Comparison of ENCODE assay signal across 8 mouse cellular contexts in the genomic region with DNA sequence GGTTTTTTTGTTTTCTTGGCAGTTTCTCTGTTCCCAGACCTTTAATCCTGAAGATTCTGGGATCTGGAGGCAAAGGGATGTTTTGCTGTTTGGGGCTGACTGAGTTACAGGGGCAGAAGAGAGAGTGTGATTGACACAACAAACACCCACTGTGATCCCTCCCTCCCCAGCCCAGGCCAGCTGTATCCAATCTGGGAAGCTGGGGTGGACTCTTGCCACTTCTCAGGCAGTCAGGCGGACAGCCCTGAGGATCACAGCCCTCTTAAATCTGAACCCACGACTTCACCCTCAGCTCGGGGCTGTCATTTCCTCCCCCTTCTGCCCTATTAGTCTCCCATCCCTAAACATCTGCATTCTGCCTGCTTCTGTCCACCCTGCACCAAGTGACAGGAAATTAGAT. TPM values are rescaled to one million over a fixed set of nuclear protein-coding genes. Genes with fewer than 3 reads are reported as not detected.
DNase-seq lines count a peak whose midpoint lies in the region; ATAC-seq and TF ChIP-seq lines count a peak whose summit lies in the region.

No protein-coding gene starts in this region.

- peak; percentile 52 for DNase-seq in hindbrain, embryonic 10.5 days (ENCODE audit: low spot score)
- DNase-seq in hindbrain, postnatal 0 days (ENCODE audit: low spot score), result no peak
- peak; percentile 44 to 58 for DNase-seq in heart, postnatal 14 days
- DNase-seq in limb, embryonic 11.5 days (ENCODE audit: low spot score), result peak; percentile 37
- no peak for DNase-seq in adrenal gland, postnatal 10 days
- DNase-seq in layer of hippocampus, postnatal 10 days (ENCODE audit: low spot score in 2 of 2), result no peak
- no peak for DNase-seq in cerebellum, adult 2 months

- WGBS in hindbrain, embryonic 10.5 days, result 30% methylated on average over 3 of the region's 3 CpGs
- WGBS in hindbrain, postnatal 0 days, result 27% methylated on average over 3 of the region's 3 CpGs
- 9% methylated on average over 3 of the region's 3 CpGs for WGBS in limb, embryonic 11.5 days
- 28% methylated on average over 3 of the region's 3 CpGs for whole genome bisulfite sequencing in neural tube, embryonic 14.5 days
- WGBS in cerebellum, adult 2 months, result 52% methylated on average over 3 of the region's 3 CpGs

- no peak for TF ChIP-seq POLR2A in cerebellum, adult 2 months (IDR thresholded peaks at IDR 0.05; ENCODE audit: borderline replicate concordance, insufficient read depth, low read length)

- H3K9me3 ChIP-seq in hindbrain, embryonic 10.5 days, result no peaks in the 10 kb centered on the region
- H3K9me3 ChIP-seq in hindbrain, postnatal 0 days (ENCODE audit: low read length), result no peaks in the 10 kb centered on the region
- no peaks in the 10 kb centered on the region for H3K9me3 ChIP-seq in limb, embryonic 11.5 days (ENCODE audit: control insufficient read depth, low read length)
- no peaks in the 10 kb centered on the region for H3K9me3 ChIP-seq in neural tube, embryonic 14.5 days (ENCODE audit: control insufficient read depth, low read length)

- peak overlapping the region; percentile 68 for H3K27ac ChIP-seq in hindbrain, embryonic 10.5 days
- H3K27ac ChIP-seq in hindbrain, postnatal 0 days, result no peak overlapping the region
- H3K27ac ChIP-seq in limb, embryonic 11.5 days (replicated peaks; ENCODE audit: low read depth, low read length), result no peak overlapping the region
- peak overlapping the region; percentile 58; the same call in 1 of the 2 replicates for H3K27ac ChIP-seq in neural tube, embryonic 14.5 days (ENCODE audit: low read depth, low read length)
- no peak overlapping the region for H3K27ac ChIP-seq in cerebellum, adult 2 months (ENCODE audit: insufficient read depth, low read length)

- TF ChIP-seq CTCF in hindbrain, postnatal 0 days (IDR thresholded peaks at IDR 0.05; ENCODE audit: low read depth), result no peak
- TF ChIP-seq CTCF in cerebellum, adult 2 months (IDR thresholded peaks at IDR 0.05; ENCODE audit: borderline replicate concordance, insufficient read depth, low read depth, low read length), result no peak

- peaks cover 32% of the 10 kb centered on the region for H3K4me1 ChIP-seq in hindbrain, embryonic 10.5 days (replicated peaks)
- peaks cover 10% of the 10 kb centered on the region; the same call in 1 of the 2 replicates for H3K4me1 ChIP-seq in hindbrain, postnatal 0 days (ENCODE audit: insufficient read depth, low read length)
- H3K4me1 ChIP-seq in limb, embryonic 11.5 days (ENCODE audit: control insufficient read depth, insufficient read depth, low read length), result 0 out of 2 replicates have a peak, but pooled peaks cover 5% of the 10 kb centered on the region
- H3K4me1 ChIP-seq in neural tube, embryonic 14.5 days (ENCODE audit: control insufficient read depth, insufficient read depth, low read length), result no peaks in the 10 kb centered on the region; the same call in 1 of the 2 replicates
- no peaks in the 10 kb centered on the region for H3K4me1 ChIP-seq in cerebellum, adult 2 months (ENCODE audit: control insufficient read depth, insufficient read depth, low read length)

- ATAC-seq in hindbrain, postnatal 0 days, result no peak
- no peak for ATAC-seq in limb, embryonic 11.5 days (ENCODE audit: insufficient number of reproducible peaks, low FRiP score, low TSS enrichment, low read depth)
- ATAC-seq in neural tube, embryonic 14.5 days (ENCODE audit: low read depth), result no peak

- intact Hi-C loops in heart, postnatal 14 days (cut with DNase I), result loop anchor here (5.0 kb wide), 1 partner anchor 315 kb away; the partner anchor contains the start of gene Sh3bp4

- no peak overlapping the region for H3K9ac ChIP-seq in hindbrain, postnatal 0 days (replicated peaks; ENCODE audit: low read length)
- no peak overlapping the region for H3K9ac ChIP-seq in limb, embryonic 11.5 days (ENCODE audit: low read length)
- no peak overlapping the region for H3K9ac ChIP-seq in neural tube, embryonic 14.5 days (replicated peaks; ENCODE audit: low read depth, low read length)

- H3K4me2 ChIP-seq in hindbrain, postnatal 0 days (ENCODE audit: low read depth, low read length), result no peak overlapping the region
- no peak overlapping the region for H3K4me2 ChIP-seq in limb, embryonic 11.5 days (ENCODE audit: low read depth, severe bottlenecking)
- H3K4me2 ChIP-seq in neural tube, embryonic 14.5 days (ENCODE audit: low read depth, low read length), result no peak overlapping the region

- no peaks in the 10 kb centered on the region for H3K36me3 ChIP-seq in hindbrain, embryonic 10.5 days
- no peaks in the 10 kb centered on the region for H3K36me3 ChIP-seq in hindbrain, postnatal 0 days (ENCODE audit: insufficient read depth, low read length)
- no peaks in the 10 kb centered on the region for H3K36me3 ChIP-seq in limb, embryonic 11.5 days (ENCODE audit: control insufficient read depth, insufficient read depth, low read length)
- H3K36me3 ChIP-seq in neural tube, embryonic 14.5 days (ENCODE audit: control insufficient read depth, insufficient read depth, low read length), result no peaks in the 10 kb centered on the region

- H3K4me3 ChIP-seq in hindbrain, embryonic 10.5 days, result no peak overlapping the region
- H3K4me3 ChIP-seq in hindbrain, postnatal 0 days (ENCODE audit: low read length), result no peak overlapping the region
- no peak overlapping the region for H3K4me3 ChIP-seq in limb, embryonic 11.5 days (ENCODE audit: low read depth, low read length)
- H3K4me3 ChIP-seq in neural tube, embryonic 14.5 days (ENCODE audit: low read depth, low read length), result no peak overlapping the region
- no peak overlapping the region for H3K4me3 ChIP-seq in cerebellum, adult 2 months (replicated peaks; ENCODE audit: insufficient read depth, low read depth, low read length)

- H3K27me3 ChIP-seq in hindbrain, embryonic 10.5 days (ENCODE audit: insufficient read depth, poor library complexity, severe bottlenecking), result no peaks in the 10 kb centered on the region
- no peaks in the 10 kb centered on the region for H3K27me3 ChIP-seq in hindbrain, postnatal 0 days (ENCODE audit: insufficient read depth, low read length)
- H3K27me3 ChIP-seq in limb, embryonic 11.5 days (ENCODE audit: control insufficient read depth, insufficient read depth, low read length), result no peaks in the 10 kb centered on the region
- H3K27me3 ChIP-seq in neural tube, embryonic 14.5 days (ENCODE audit: control insufficient read depth, insufficient read depth, low read length), result no peaks in the 10 kb centered on the region
- no peaks in the 10 kb centered on the region for H3K27me3 ChIP-seq in cerebellum, adult 2 months (ENCODE audit: control insufficient read depth, insufficient read depth, low read length)

RNA-seq across cellular contexts. Expression of gene Arl4c, which starts 55.7 kb away (rescaled TPM):
- 18.5 and 22.2 TPM in 2 replicates for polyA plus RNA-seq in hindbrain, embryonic 10.5 days (2016; fragmentation: Nextera tagmentation; extraction: Ambion mirVana)
- 69.3 and 83.8 TPM in 2 replicates for total RNA-seq in hindbrain, postnatal 0 days (2014; rRNA removed)
- polyA plus RNA-seq in hindbrain, postnatal 0 days (2015; fragmentation: Nextera tagmentation; extraction: Ambion mirVana), result 33.4 and 34.7 TPM in 2 replicates
- 1 to 10 TPM; 7.8 to 8.8 TPM for total RNA-seq in heart, postnatal 14 days (2021)
- polyA plus RNA-seq in limb, embryonic 11.5 days (2014; fragmentation: Nextera tagmentation; extraction: Ambion mirVana), result 3.3 and 4.7 TPM in 2 replicates
- 19.9 and 28.0 TPM in 2 replicates for polyA plus RNA-seq in neural tube, embryonic 14.5 days (2014; fragmentation: Nextera tagmentation; extraction: Ambion mirVana)
- 10 to 100 TPM; 12.5 to 14.9 TPM for total RNA-seq in adrenal gland, postnatal 10 days (2021)
- 10 to 100 TPM; 52.3 to 52.5 TPM for total RNA-seq in layer of hippocampus, postnatal 10 days (2021)
- polyA plus RNA-seq in cerebellum, adult 2 months (2012; rRNA removed), result 48.9 and 50.0 TPM in 2 replicates

Comparison
In these comparisons a context has a peak if more than half of its experiments do, and no peak if none do; other contexts are left out.
1. DNase-seq: peak in hindbrain, embryonic 10.5 days (single experiment), heart, postnatal 14 days (2 of 2) and limb, embryonic 11.5 days (single experiment); none in hindbrain, postnatal 0 days (single experiment), adrenal gland, postnatal 10 days (single experiment), layer of hippocampus, postnatal 10 days (0 of 2) and cerebellum, adult 2 months (0 of 2).
2. H3K27ac ChIP-seq: peak in hindbrain, embryonic 10.5 days (single experiment) and neural tube, embryonic 14.5 days (single experiment); none in hindbrain, postnatal 0 days (single experiment), limb, embryonic 11.5 days (single experiment) and cerebellum, adult 2 months (single experiment).